Comparison of ENCODE assay signal across 11 mouse cellular contexts in genomic region chr11:28993270-28993847, GRCm38 (mm10).
A peak's percentile ranks its signal among the peaks of the same experiment; 100 is the strongest.
DNase-seq lines count a peak whose midpoint lies in the region; ATAC-seq and TF ChIP-seq lines count a peak whose summit lies in the region.
"Had no signal": no experiment of that assay in that cellular context is flagged by ENCODE, and none has a peak within 500 bp of the region (broad histone marks: within the 10 kb centered on the region; RNA-seq: fewer than 3 reads in every experiment).

No protein-coding gene starts in this region.

- 72% methylated on average over 4 of the region's 4 CpGs for WGBS in lung, embryonic 14.5 days

- no peak overlapping the region for H3K4me3 ChIP-seq in lung, embryonic 14.5 days (ENCODE audit: low read depth, low read length)
- H3K4me3 ChIP-seq: hindbrain, embryonic 12.5 days had no signal

- H3K9ac ChIP-seq in lung, embryonic 14.5 days: no peak overlapping the region
- H3K9ac ChIP-seq: hindbrain, embryonic 12.5 days; liver, embryonic 14.5 days had no signal

- DNase-seq in adrenal gland, adult 18-20 months (ENCODE audit: low spot score in 2 of 2): peak; percentile 11 to 20
- no peak for DNase-seq in adrenal gland, postnatal 4 days (ENCODE audit: low spot score in 2 of 2)
- peak; percentile 5 to 75 for DNase-seq in urinary bladder, adult 18-20 months (ENCODE audit: low spot score in 2 of 2)
- DNase-seq in urinary bladder, postnatal 10 days (ENCODE audit: low spot score): no peak
- DNase-seq in lung, embryonic 14.5 days: peak; percentile 2
- no peak for DNase-seq in thymus, postnatal 25 days
- no peak for DNase-seq in left cerebral cortex, postnatal 36 days (ENCODE audit: low spot score in 2 of 2)
- no peak for DNase-seq in thymus, postnatal 14 days

- no peaks in the 10 kb centered on the region for H3K9me3 ChIP-seq in lung, embryonic 14.5 days (ENCODE audit: low read depth, low read length)
- H3K9me3 ChIP-seq: hindbrain, embryonic 12.5 days had no signal

- H3K4me1 ChIP-seq in lung, embryonic 14.5 days (ENCODE audit: insufficient read depth): no peaks in the 10 kb centered on the region
- H3K4me1 ChIP-seq: hindbrain, embryonic 12.5 days had no signal

- intact Hi-C loops in left cerebral cortex, postnatal 36 days (cut with DNase I): no loop called here

- no peak for TF ChIP-seq CTCF in lung, embryonic 14.5 days (IDR thresholded peaks at IDR 0.05; ENCODE audit: low read depth)

- no peak overlapping the region for H3K4me2 ChIP-seq in lung, embryonic 14.5 days
- H3K4me2 ChIP-seq: hindbrain, embryonic 12.5 days had no signal

- H3K36me3 ChIP-seq in lung, embryonic 14.5 days (ENCODE audit: insufficient read depth): no peaks in the 10 kb centered on the region
- H3K36me3 ChIP-seq: hindbrain, embryonic 12.5 days had no signal

- H3K27me3 ChIP-seq in lung, embryonic 14.5 days (ENCODE audit: insufficient read depth, low read length): no peaks in the 10 kb centered on the region
- H3K27me3 ChIP-seq: hindbrain, embryonic 12.5 days had no signal

- ATAC-seq in lung, embryonic 14.5 days (ENCODE audit: insufficient read depth): no peak

- H3K27ac ChIP-seq in lung, embryonic 14.5 days (ENCODE audit: low read depth): no peak overlapping the region
- H3K27ac ChIP-seq: hindbrain, embryonic 12.5 days; kidney, postnatal 0 days; liver, embryonic 14.5 days had no signal

Comparison
In these comparisons a context has a peak if more than half of its experiments do, and no peak if none do; other contexts are left out.
1. DNase-seq: peak in adrenal gland, adult 18-20 months (2 of 2), urinary bladder, adult 18-20 months (2 of 2) and lung, embryonic 14.5 days (single experiment); none in adrenal gland, postnatal 4 days (0 of 2), urinary bladder, postnatal 10 days (single experiment), thymus, postnatal 25 days (single experiment), left cerebral cortex, postnatal 36 days (0 of 2) and thymus, postnatal 14 days (single experiment).